Mouse (Mus musculus) midbrain, embryonic 13.5 days (tissue): Measurements from ENCODE around the gene Slc35a5. TPM values are rescaled to one million over a fixed set of nuclear protein-coding genes. Genes with fewer than 3 reads are reported as not detected.

Experiments
- ATAC-seq: fragments of 200-750 bp; cut with Nextera tagmentation; 2 replicates; pipeline ENCODE4 v1.8.0; 2017; ENCODE audit warnings: mild to moderate bottlenecking, moderate TSS enrichment, moderate library complexity
- H3K27ac ChIP-seq: fragments of 300-500 bp; sonication (generic); 2 replicates; pipeline ENCODE4 v1.5.1; 2015; ENCODE audit warnings: inconsistent platforms, mild to moderate bottlenecking, moderate library complexity
- H3K27me3 ChIP-seq: fragments of 300-500 bp; sonication (generic); 2 replicates; pipeline ENCODE4 v1.6.1; 2015; ENCODE audit warnings: mild to moderate bottlenecking, inconsistent platforms
- H3K36me3 ChIP-seq: fragments of 300-500 bp; sonication (generic); 2 replicates; pipeline ENCODE4 v1.6.1; 2015; ENCODE audit warnings: mild to moderate bottlenecking, inconsistent platforms
- H3K4me1 ChIP-seq: fragments of 300-500 bp; sonication (generic); replicated peaks from 2 replicates; pipeline ENCODE4 v1.6.1; 2015; ENCODE audit warnings: inconsistent platforms
- H3K4me2 ChIP-seq: fragments of 300-500 bp; sonication (generic); replicated peaks from 2 replicates; pipeline ENCODE4 v1.6.1; 2015; ENCODE audit warnings: moderate library complexity, mild to moderate bottlenecking, inconsistent platforms
- H3K4me3 ChIP-seq: fragments of 300-500 bp; sonication (generic); replicated peaks from 2 replicates; pipeline ENCODE4 v1.5.1; 2015; ENCODE audit warnings: mild to moderate bottlenecking, inconsistent platforms
- H3K9ac ChIP-seq: fragments of 300-500 bp; sonication (generic); replicated peaks from 2 replicates; pipeline ENCODE4 v1.6.1; 2015; ENCODE audit warnings: mild to moderate bottlenecking, inconsistent platforms
- H3K9me3 ChIP-seq: fragments of 300-500 bp; sonication (generic); 2 replicates; pipeline ENCODE4 v1.6.1; 2016; ENCODE audit warnings: mild to moderate bottlenecking, inconsistent platforms
- WGBS: fragments of 180-500 bp; shearing (Covaris S2); methylation state at CpG from one replicate; pipeline ENCODE4 v1.1.7; 2015; 5-methylcytosine and 5-hydroxymethylcytosine counted together
- polyA plus RNA-seq: library from polyadenylated mRNA; unstranded; fragments of >200 nt; fragmentation: Nextera tagmentation; extraction: Ambion mirVana; gene quantifications from 2 replicates; pipeline ENCODE4 v1.2.1, GENCODE M21; 2015

The Slc35a5 gene
- polyA plus RNA-seq = 27.5 and 30.0 TPM in 2 replicates

- H3K4me3 ChIP-seq = peak within 1 kb of the TSS; percentile 77
- peak within 1 kb of the TSS; percentile 95 for H3K9ac ChIP-seq
- peaks cover 18% of the 10 kb centered on the region for H3K36me3 ChIP-seq
- H3K4me2 ChIP-seq = peak within 1 kb of the TSS; percentile 81
- no peaks in the 10 kb centered on the region for H3K27me3 ChIP-seq
- no peaks in the 10 kb centered on the region for H3K9me3 ChIP-seq
- H3K27ac ChIP-seq = peak within 1 kb of the TSS; percentile 93
- peak; percentile 99 for ATAC-seq
- WGBS = under 1% methylated on average over 56 of the region's 64 CpGs
- peaks cover 32% of the 10 kb centered on the region for H3K4me1 ChIP-seq
Observed at GRCm38 (mm10) chr16:45158522-45159388, at the start of gene Slc35a5, which contains the start of gene Atg3. Gene Slc35a5, minus strand, starts transcription at chr16:45158706. Gene Atg3, plus strand, starts transcription at chr16:45158785.

GRCm38 (mm10) chr16:45204859-45205670 lies 46.6 kb upstream of the Slc35a5 start:
- Histone ChIP-seq H3K4me2 (no peak overlapping the region), H3K9me3 (no peaks in the 10 kb centered on the region), H3K4me3 (no peak overlapping the region), H3K9ac (no peak overlapping the region), H3K4me1 (no peaks in the 10 kb centered on the region), H3K36me3 (no peaks in the 10 kb centered on the region), H3K27me3 (no peaks in the 10 kb centered on the region), H3K27ac (no peak overlapping the region)
- no peak for ATAC-seq
- 73% methylated on average over 12 of the region's 12 CpGs for whole genome bisulfite sequencing

GRCm38 (mm10) chr16:45204438-45204837 lies 45.9 kb upstream of the Slc35a5 start:
- H3K27me3 ChIP-seq = no peaks in the 10 kb centered on the region
- WGBS = 89% methylated on average over 4 of the region's 4 CpGs
- no peak overlapping the region for H3K9ac ChIP-seq
- no peak overlapping the region for H3K4me3 ChIP-seq
- H3K4me2 ChIP-seq = no peak overlapping the region
- no peaks in the 10 kb centered on the region for H3K4me1 ChIP-seq
- no peaks in the 10 kb centered on the region for H3K9me3 ChIP-seq
- ATAC-seq = no peak
- H3K36me3 ChIP-seq = no peaks in the 10 kb centered on the region
- no peak overlapping the region for H3K27ac ChIP-seq

GRCm38 (mm10) chr16:45201395-45201794 lies 42.9 kb upstream of the Slc35a5 start:
- no peaks in the 10 kb centered on the region for H3K9me3 ChIP-seq
- H3K4me1 ChIP-seq = no peaks in the 10 kb centered on the region
- no peaks in the 10 kb centered on the region for H3K27me3 ChIP-seq
- no peak overlapping the region for H3K27ac ChIP-seq
- 93% methylated on average over 2 of the region's 2 CpGs for WGBS
- H3K4me3 ChIP-seq = no peak overlapping the region
- ATAC-seq = no peak
- H3K36me3 ChIP-seq = no peaks in the 10 kb centered on the region
- no peak overlapping the region for H3K9ac ChIP-seq
- no peak overlapping the region for H3K4me2 ChIP-seq

- no peaks in the 10 kb centered on the region for H3K27me3 ChIP-seq
- H3K27ac ChIP-seq = no peak overlapping the region
- H3K4me3 ChIP-seq = no peak overlapping the region
- no peaks in the 10 kb centered on the region for H3K4me1 ChIP-seq
- ATAC-seq = peak; percentile 88
- no peaks in the 10 kb centered on the region for H3K9me3 ChIP-seq
- no peak overlapping the region for H3K4me2 ChIP-seq
- H3K9ac ChIP-seq = no peak overlapping the region
- WGBS = 34% methylated on average over 6 of the region's 6 CpGs
- no peaks in the 10 kb centered on the region for H3K36me3 ChIP-seq
Observed at GRCm38 (mm10) chr16:45196816-45197215, 38.3 kb upstream of the Slc35a5 start.

GRCm38 (mm10) chr16:45192613-45193012 lies 34.1 kb upstream of the Slc35a5 start:
- Histone ChIP-seq H3K4me1 (no peaks in the 10 kb centered on the region), H3K27me3 (no peaks in the 10 kb centered on the region), H3K36me3 (peaks cover 13% of the 10 kb centered on the region; the same call in 1 of the 2 replicates), H3K4me2 (no peak overlapping the region), H3K4me3 (no peak overlapping the region), H3K9me3 (no peaks in the 10 kb centered on the region), H3K9ac (no peak overlapping the region), H3K27ac (no peak overlapping the region)
- ATAC-seq = peak; percentile 83
- 5% methylated on average over 1 of the region's 1 CpGs for WGBS

GRCm38 (mm10) chr16:45181824-45182223 lies 23.3 kb upstream of the Slc35a5 start:
- H3K9ac ChIP-seq = no peak overlapping the region
- no peaks in the 10 kb centered on the region for H3K27me3 ChIP-seq
- no peaks in the 10 kb centered on the region for H3K9me3 ChIP-seq
- H3K4me1 ChIP-seq = no peaks in the 10 kb centered on the region
- 93% methylated on average over 5 of the region's 5 CpGs for WGBS
- no peak overlapping the region for H3K4me3 ChIP-seq
- no peak for ATAC-seq
- no peak overlapping the region for H3K4me2 ChIP-seq
- peaks cover 15% of the 10 kb centered on the region for H3K36me3 ChIP-seq
- no peak overlapping the region for H3K27ac ChIP-seq

- 83% methylated on average over 2 of the region's 2 CpGs for WGBS
- no peak overlapping the region for H3K27ac ChIP-seq
- no peaks in the 10 kb centered on the region for H3K27me3 ChIP-seq
- H3K36me3 ChIP-seq = peaks cover 17% of the 10 kb centered on the region
- H3K9me3 ChIP-seq = no peaks in the 10 kb centered on the region
- no peaks in the 10 kb centered on the region for H3K4me1 ChIP-seq
- ATAC-seq = no peak
- no peak overlapping the region for H3K9ac ChIP-seq
- H3K4me2 ChIP-seq = no peak overlapping the region
- no peak overlapping the region for H3K4me3 ChIP-seq
Observed at GRCm38 (mm10) chr16:45178552-45178951, 20.0 kb upstream of the Slc35a5 start.

- H3K9me3 ChIP-seq = no peaks in the 10 kb centered on the region
- no peak for ATAC-seq
- H3K4me1 ChIP-seq = peaks cover 32% of the 10 kb centered on the region
- H3K27me3 ChIP-seq = no peaks in the 10 kb centered on the region
- peaks cover 18% of the 10 kb centered on the region for H3K36me3 ChIP-seq
- H3K4me3 ChIP-seq = peak overlapping the region; percentile 77
- peak overlapping the region; percentile 81 for H3K4me2 ChIP-seq
- 7% methylated on average over 11 of the region's 11 CpGs for WGBS
- H3K27ac ChIP-seq = peak overlapping the region; percentile 93
- H3K9ac ChIP-seq = peak overlapping the region; percentile 95
Observed at GRCm38 (mm10) chr16:45159389-45159716, 847 bp upstream of the Slc35a5 start.

- Histone ChIP-seq H3K27ac (peak overlapping the region; percentile 93), H3K36me3 (peaks cover 14% of the 10 kb centered on the region), H3K9me3 (no peaks in the 10 kb centered on the region), H3K4me3 (peak overlapping the region; percentile 77), H3K27me3 (no peaks in the 10 kb centered on the region), H3K9ac (peak overlapping the region; percentile 95), H3K4me1 (peaks cover 32% of the 10 kb centered on the region), H3K4me2 (peak overlapping the region; percentile 81)
- WGBS = 1% methylated on average over 20 of the region's 20 CpGs
- ATAC-seq = peak; percentile 84
Observed at GRCm38 (mm10) chr16:45158136-45158521, 377 bp downstream of the Slc35a5 start.

- Histone ChIP-seq H3K4me3 (no peak overlapping the region), H3K27me3 (no peaks in the 10 kb centered on the region), H3K4me2 (no peak overlapping the region), H3K27ac (no peak overlapping the region), H3K9ac (no peak overlapping the region), H3K36me3 (peaks cover 39% of the 10 kb centered on the region), H3K9me3 (no peaks in the 10 kb centered on the region), H3K4me1 (peaks cover 19% of the 10 kb centered on the region)
- WGBS = 92% methylated on average over 3 of the region's 3 CpGs
- no peak for ATAC-seq
Observed at GRCm38 (mm10) chr16:45154741-45155250, 3.7 kb downstream of the Slc35a5 start.
